Mouse (Mus musculus): Measurements from ENCODE around the gene Uck1. TPM values are rescaled to one million over a fixed set of nuclear protein-coding genes. Genes with fewer than 3 reads are reported as not detected.
"Not testable (repeated sequence)": the region's sequence is repeated elsewhere in the genome, so short reads cannot be mapped to it uniquely, and the experiment has no call there.

Uck1 gene
- 10 to 100 TPM in 1 of 2 experiments, 1 to 10 TPM in 1; 9.8 to 12.9 TPM for total RNA-seq (2021)
- long read RNA-seq, experiment 1, transcript Uck1-201 (7 exons, 2,005 nt) = major isoform, 18 of 25 reads
- long read RNA-seq, experiment 1, partial matches to known transcripts = 4 of 25 reads
- long read RNA-seq, experiment 1, other reads (novel, unspliced or antisense) = 2 of 25 reads
- long read RNA-seq, experiment 2, transcript Uck1-201 (7 exons, 2,005 nt) = major isoform, 13 of 16 reads
- long read RNA-seq, experiment 2, partial matches to known transcripts = 0 of 16 reads
- long read RNA-seq, experiment 2, other reads (novel, unspliced or antisense) = 3 of 16 reads

- H3K4me3 ChIP-seq = peak within 1 kb of the TSS; percentile 84
- TF ChIP-seq CTCF (IDR thresholded peaks at IDR 0.05) = 0 out of 2 replicates have a peak, but pooled peaks have one; percentile 3
- H3K27ac ChIP-seq = peak within 1 kb of the TSS; percentile 92
- DNase-seq = peak; percentile 92
- intact Hi-C loops (cut with DNase I) = no loop called here
Measured at GRCm38 (mm10) chr2:32259657-32260417, at the start of gene Uck1. Uck1 (minus strand) TSS chr2:32260159.

- intact Hi-C loops (cut with DNase I) = loop anchor here (5.0 kb wide), 2 partner anchors 43 to 88 kb away; partner anchors contain the start of genes Ciz1, Dnm1 and Ptges2
- DNase-seq = no peak
Measured at GRCm38 (mm10) chr2:32308870-32309568, 49.1 kb upstream of the Uck1 start.

GRCm38 (mm10) chr2:32307941-32308760 is 48.2 kb upstream of the Uck1 start:
- intact Hi-C loops (cut with DNase I) = loop anchor here (5.0 kb wide), 2 partner anchors 44 to 89 kb away; partner anchors contain the start of genes Ciz1, Dnm1 and Ptges2
- Histone ChIP-seq H3K4me3 (no peak overlapping the region), H3K27ac (no peak overlapping the region)
- TF ChIP-seq CTCF (IDR thresholded peaks at IDR 0.05) = peak; percentile 87
- DNase-seq = peak; percentile 64

More at GRCm38 (mm10) chr2:32308870-32309568, 49.1 kb upstream of the Uck1 start:
- no peak for TF ChIP-seq CTCF (IDR thresholded peaks at IDR 0.05)
- Histone ChIP-seq H3K27ac (no peak overlapping the region), H3K4me3 (no peak overlapping the region)

- TF ChIP-seq CTCF (IDR thresholded peaks at IDR 0.05) = no peak
- intact Hi-C loops (cut with DNase I) = loop anchor here (5.0 kb wide), 2 partner anchors 45 to 90 kb away; partner anchors contain the start of genes Ciz1, Dnm1 and Ptges2
- Histone ChIP-seq H3K4me3 (no peak overlapping the region), H3K27ac (no peak overlapping the region)
- no peak for DNase-seq
Measured at GRCm38 (mm10) chr2:32307247-32307798, 47.4 kb upstream of the Uck1 start.

DNA sequence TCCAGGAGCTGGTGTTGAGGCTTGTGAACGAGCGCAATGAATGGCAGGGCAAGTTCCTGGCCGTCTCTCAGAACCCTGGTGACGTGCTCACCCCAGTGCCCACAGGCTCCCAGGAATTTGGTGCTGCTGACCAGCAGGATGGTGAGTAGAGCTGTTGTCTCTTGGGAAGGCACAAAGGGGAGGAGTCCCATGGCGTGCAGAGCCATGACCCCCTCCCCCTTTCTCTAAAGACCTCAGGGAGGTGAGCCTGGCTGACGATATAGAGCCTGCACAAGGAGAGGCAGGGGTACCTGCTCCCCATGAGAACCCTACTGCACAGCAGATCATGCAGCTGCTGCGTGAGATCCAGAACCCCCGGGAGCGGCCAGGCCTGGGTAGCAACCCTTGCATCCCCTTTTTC is 46.2 kb upstream of the Uck1 start:
- TF ChIP-seq CTCF (IDR thresholded peaks at IDR 0.05) = no peak
- Histone ChIP-seq H3K27ac (no peak overlapping the region), H3K4me3 (no peak overlapping the region)
- intact Hi-C loops (cut with DNase I) = loop anchor here (5.0 kb wide), 2 partner anchors 46 to 91 kb away; partner anchors contain the start of genes Ciz1, Dnm1 and Ptges2
- no peak for DNase-seq

DNA sequence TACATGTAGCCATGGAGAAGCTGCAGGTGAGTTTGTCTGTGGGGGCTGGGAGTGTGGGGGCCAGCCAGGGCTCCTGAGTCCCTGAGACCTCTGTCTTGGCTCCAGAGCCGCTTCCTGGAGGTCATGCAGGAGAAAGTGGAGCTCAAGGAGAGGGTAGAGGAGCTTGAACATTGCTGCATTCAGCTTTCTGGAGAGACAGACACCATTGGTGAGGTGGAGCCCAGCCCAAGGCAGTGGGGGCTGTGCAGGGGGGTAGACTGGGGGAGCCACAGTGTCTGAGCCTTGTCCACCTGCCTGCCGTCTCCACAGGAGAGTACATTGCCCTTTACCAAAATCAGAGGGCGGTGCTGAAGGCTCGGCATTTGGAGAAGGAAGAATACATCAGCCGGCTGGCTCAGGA is 45.7 kb upstream of the Uck1 start:
- no peak for DNase-seq
- no peak overlapping the region for H3K27ac ChIP-seq
- H3K4me3 ChIP-seq = no peak overlapping the region
- intact Hi-C loops (cut with DNase I) = loop anchor here (5.0 kb wide), 2 partner anchors 47 to 92 kb away; partner anchors contain the start of genes Ciz1, Dnm1 and Ptges2
- no peak for TF ChIP-seq CTCF (IDR thresholded peaks at IDR 0.05)

DNA sequence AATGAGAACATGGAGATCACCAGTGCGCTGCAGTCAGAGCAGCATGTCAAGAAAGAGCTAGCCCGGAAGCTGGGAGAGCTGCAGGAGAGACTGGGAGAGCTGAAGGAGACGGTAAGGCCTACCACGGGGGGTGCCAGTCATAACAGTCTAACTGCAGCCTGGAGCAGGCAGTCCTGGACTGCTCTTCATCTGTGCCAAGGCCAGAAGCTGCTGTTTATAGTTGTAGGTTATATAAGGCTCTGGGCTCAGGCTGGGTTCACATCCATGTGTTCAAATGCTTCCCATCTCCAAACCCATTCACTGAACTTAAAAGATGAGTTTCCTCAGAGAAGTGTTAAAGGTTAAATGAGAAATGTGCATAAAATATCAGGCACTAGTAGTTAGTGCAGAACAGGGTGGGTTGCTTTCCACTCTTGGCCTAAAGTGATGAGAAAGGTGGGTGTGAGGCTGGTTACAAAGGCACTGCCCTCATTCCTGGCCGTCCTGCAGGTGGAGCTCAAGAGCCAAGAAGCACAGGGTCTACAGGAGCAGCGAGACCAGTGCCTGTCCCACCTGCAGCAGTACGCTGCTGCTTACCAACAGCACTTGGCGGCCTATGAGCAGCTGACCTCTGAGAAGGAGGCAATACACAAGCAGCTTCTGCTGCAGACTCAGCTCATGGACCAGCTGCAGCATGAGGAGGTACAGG is 44.3 kb upstream of the Uck1 start:
- peak; percentile 75 for DNase-seq
- TF ChIP-seq CTCF (IDR thresholded peaks at IDR 0.05) = peak; percentile 75
- no peak overlapping the region for H3K4me3 ChIP-seq
- intact Hi-C loops (cut with DNase I) = no loop called here
- no peak overlapping the region for H3K27ac ChIP-seq

DNA sequence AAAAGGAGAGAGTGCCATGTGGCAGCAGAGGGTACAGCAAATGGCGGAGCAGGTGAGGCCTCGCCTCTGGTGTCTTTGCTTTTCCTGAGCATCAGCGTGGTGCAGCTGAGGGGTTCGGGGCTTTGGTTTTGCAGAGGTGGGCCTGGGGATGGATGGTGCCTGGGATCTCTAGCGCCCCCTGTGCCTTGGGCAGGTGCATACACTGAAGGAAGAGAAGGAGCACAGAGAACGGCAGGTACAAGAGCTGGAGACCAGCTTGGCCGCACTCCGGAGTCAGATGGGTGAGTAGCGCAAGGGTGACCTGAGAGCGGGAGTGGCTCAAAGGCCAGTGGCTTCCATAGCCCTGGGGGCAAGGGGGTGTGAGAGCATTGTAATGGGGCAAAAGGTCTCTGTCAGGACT is 43.0 kb upstream of the Uck1 start:
- H3K4me3 ChIP-seq = no peak overlapping the region
- DNase-seq = no peak
- intact Hi-C loops (cut with DNase I) = no loop called here

DNA sequence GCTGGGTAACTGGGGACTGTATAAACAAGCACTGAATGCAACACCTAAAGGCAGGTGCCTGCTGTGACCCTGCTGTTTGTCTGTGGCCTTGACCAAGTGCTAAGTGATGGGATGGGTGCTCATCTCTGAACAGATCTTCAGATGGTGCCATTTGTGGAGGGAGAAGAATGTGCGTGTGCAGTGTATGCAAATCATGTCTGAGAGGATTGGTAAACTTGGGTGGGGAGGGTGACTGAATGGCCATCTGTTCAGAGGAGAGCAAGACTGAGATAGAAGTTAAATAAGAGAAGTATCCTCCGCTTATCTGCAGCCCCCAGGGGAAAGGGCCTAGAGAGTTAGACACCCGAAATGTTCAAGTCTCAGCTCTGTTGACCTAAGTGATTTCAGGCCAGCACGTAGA is 39.5 kb upstream of the Uck1 start:
- no peak overlapping the region for H3K4me3 ChIP-seq
- TF ChIP-seq CTCF (IDR thresholded peaks at IDR 0.05) = no peak
- H3K27ac ChIP-seq = no peak overlapping the region
- intact Hi-C loops (cut with DNase I) = no loop called here
- DNase-seq = no peak

More for the DNA sequence above, 43.0 kb upstream of the Uck1 start:
- H3K27ac ChIP-seq = no peak overlapping the region
- peak; percentile 50 for TF ChIP-seq CTCF (IDR thresholded peaks at IDR 0.05)

GRCm38 (mm10) chr2:32295842-32296241 is 35.9 kb upstream of the Uck1 start:
- H3K4me3 ChIP-seq; intact Hi-C loops (cut with DNase I); H3K27ac ChIP-seq; DNase-seq: not testable (repeated sequence)

GRCm38 (mm10) chr2:32295285-32295684 is 35.3 kb upstream of the Uck1 start:
- Histone ChIP-seq H3K27ac (no peak overlapping the region), H3K4me3 (no peak overlapping the region)
- DNase-seq = no peak
- no peak for TF ChIP-seq CTCF (IDR thresholded peaks at IDR 0.05)
- intact Hi-C loops (cut with DNase I) = no loop called here

Data from gastrocnemius, adult 2 months (tissue).